Mouse (Mus musculus) c-Kit-positive CD71-positive TER-119-negative erythroid progenitor cells, embryonic 14.5 days (primary cell): ENCODE data around the gene Kif18b.

Experiments used
- DNase-seq: peaks from one replicate; pipeline ENCODE4 v3.0.0-alpha.2; 2013; ENCODE audit warnings: low read depth

The Kif18b gene

DNA sequence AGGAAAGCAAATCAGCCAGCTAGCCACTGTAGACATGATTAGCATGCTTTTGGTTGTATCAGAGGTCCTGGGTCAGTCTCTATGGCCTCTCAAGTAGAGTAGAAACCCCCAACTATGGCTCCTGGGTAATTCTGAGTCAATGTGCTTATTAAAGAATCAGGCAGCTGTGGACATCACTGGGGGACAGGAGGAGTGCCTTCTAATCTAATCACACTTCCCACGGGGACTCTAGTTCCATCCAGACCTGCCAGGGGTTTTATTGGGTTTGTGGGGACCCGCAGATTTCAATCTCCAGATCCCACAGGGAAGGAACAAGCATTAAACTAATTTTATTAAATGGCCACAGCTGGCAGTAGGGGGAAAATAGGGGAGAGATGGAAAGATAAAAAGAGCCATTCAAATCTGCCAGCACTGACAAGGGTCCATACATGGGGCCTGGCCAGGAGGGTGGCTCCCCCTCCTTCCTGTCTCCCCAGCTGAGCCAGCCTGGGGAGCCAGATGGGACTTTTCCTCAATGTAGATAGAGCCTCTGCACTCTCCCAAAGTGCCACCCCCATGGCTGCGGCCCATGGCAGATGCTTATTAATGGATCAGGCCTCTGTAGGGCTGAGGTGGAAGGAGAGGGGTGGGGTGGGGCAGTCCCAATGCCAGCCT is 12.7 kb upstream of the Kif18b start:
- no peak for DNase-seq

DNA sequence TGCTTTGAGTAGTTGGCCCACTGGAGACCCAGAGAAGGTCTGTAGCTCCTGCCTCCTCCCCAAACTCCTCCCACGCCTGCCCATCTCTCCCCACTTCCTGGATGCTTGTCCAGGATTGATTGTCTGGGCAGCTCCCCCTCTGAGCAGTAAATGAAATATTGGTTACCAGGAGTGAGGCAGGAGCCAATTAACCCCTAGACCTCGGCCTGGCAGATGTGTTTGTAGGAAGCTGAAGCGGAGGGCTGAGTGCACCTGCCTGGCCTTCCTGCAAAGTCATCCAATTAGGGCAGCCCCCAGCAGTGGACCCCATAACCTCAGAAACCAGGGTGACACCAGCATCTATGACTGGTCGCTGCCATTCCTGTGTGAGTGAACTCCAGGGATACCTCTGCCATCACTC is 11.3 kb upstream of the Kif18b start:
- no peak for DNase-seq

DNA sequence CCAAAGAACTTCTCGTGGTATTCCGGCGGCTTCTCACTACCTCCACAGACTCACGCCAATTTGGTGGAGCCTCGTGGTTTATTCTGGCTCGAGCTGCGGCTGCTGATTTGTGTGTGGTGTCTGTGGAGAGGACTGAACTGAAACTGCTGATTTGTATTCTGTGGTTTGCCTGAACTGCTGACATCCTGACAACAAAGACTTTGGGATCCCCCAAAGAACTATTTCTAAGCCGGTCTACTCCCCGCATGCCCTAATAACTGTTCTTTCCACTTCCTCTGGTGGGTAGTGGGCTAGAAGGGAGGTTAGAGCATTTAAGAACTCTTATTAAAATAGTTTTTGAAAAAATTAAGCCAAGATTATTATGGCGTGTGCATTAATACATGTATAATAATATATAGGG is 5.7 kb upstream of the Kif18b start:
- DNase-seq = no peak

DNA sequence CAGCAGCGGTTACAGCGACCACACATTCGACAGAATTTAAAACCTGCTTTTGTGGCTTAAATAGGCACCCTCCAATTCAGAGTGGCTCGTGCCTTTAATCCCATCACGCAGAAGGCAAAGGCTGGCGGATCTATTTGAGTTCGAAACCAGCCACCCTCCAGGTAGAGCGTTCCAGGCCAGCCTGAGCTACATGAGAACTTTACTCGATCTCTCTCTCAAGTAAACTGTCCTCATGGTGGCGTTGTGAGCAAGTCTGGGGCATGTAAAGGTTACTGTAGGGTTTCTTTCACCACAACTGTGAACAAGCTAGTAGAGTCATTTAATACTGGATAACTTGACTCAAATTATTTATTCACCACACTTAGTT is 410 bp upstream of the Kif18b start:
- DNase-seq = peak; percentile 66

DNA sequence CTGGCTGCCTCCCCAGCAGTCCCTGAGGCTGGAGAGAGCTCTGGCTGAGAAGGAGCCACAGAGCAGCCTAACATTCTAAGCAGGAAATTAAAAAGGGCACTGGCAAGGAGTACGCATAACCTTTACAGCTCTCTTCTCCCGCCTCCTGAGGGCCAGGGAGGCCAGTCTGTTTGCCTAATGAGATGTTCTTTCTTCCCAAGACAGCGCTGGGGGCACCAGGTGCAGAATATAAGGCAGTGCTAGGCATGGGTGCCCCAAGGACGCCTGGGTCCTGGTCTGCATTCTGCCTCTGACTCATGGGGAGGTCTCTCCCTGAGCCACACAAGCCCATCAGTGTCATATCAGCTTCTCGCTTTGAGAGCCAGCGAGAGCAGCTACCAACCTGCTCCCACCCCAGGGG is 3.4 kb downstream of the Kif18b start:
- DNase-seq = no peak

DNA sequence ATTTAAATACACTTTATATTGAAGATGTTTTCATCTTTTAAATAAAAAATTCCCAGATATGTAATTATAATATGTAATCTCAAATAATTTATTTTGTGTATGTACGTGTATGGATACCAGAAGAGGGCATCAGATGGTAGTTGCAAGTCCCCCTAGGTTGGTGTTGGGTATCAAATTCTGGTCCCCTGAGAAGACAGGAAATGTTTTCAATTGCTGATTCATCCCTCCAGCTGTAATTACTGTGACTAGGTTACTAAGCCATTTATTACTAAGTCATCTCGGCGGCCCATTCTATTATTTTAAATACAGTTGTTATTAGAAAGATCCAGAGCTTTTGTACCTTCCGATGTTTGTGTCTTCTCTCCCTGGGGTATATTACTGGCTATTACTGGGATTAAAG is 6.8 kb downstream of the Kif18b start:
- DNase-seq = no peak

DNA sequence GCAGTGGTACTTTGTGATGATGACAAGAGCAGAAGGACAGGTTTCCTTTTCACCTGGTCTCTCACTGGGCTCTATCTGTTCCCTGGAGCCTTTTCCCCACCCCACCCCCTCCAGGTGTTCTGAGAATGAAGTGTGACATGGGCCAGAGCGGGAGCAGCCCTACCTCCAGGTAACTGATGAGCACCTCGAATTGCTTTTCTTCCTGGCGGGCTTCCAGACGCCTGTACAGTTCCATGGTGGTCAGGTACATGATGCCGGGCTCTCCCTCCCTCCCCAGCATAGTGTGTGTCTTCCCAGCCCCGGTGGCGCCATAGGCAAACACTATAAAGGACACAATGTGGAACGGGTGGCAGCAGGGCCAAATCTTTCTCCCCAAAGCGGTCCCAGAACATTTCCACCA is 9.5 kb downstream of the Kif18b start:
- no peak for DNase-seq

DNA sequence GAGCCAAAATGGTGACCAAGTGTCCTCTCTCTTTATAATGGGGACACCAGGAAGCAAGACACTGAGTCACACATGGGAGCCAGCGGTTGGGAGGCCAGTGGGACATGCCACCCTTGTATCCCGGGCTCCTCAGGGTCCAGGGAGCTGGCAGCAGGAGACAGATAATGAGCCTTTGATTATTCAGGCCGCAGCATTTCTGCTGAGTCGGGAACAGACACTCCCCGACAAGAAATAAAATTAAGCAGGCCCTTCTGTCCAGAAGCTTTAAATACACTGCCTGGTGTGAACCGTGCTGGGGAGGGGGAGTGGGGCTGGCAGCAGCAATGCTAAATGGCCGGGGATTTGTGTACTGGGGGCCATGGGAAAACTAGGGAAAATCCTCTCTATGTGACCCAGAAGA is 13.5 kb downstream of the Kif18b start:
- DNase-seq = no peak

DNA sequence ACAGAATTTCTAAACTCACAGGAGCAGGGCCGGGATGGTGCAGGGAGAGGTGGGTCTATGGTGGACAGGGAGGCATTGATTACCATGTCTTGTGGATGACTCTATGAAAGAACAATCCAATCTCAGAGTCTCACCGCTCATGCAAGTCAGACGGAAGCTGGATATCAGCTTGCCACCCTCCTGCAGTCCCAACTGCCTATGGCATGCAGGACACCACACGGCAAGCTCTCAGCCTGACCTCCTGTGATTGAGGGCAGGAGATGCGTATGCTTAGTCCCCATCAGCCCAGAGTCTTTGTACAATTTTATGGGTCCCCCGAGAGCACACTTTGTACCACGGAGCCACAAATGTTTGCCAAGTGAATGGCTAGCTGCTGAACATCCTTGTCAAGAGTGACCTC is 21.3 kb downstream of the Kif18b start:
- no peak for DNase-seq

DNA sequence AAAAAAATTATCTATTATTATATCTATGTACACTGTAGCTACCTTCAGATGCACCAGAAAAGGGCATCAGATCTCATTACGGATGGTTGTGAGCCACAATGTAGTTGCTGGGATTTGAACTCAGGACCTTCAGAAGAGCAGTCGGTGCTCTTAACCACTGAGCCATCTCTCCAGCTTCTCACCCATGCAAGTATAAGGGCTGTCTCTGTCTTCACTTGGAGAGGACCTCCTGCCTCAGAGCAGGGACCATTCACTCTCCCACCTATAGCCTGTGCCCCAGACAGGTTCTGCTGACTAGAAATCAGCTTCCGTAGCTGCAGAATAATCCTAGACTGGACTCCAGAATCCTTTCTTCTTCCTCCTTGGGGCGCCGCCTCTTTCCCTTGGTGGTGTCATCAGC is 22.8 kb downstream of the Kif18b start:
- no peak for DNase-seq

DNA sequence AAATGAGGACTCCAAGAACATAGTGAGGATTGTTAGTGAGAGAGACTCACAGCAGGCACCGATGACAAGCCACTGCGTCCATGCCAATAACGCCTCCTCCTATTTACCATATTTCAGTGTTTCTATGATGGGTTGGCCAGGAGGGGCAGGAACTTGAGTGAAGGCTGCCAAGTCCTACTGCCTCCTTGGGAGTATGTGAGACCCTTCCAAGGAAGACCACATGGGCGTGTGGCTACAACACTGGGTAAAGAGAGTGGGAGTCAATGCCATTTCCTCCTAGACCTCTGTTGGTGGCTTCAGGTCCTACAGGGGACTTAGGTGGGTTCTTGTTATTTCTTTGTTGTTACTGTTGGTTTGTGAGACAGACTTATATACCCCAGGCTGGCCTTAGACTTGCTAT is 23.7 kb downstream of the Kif18b start:
- DNase-seq = no peak

DNA sequence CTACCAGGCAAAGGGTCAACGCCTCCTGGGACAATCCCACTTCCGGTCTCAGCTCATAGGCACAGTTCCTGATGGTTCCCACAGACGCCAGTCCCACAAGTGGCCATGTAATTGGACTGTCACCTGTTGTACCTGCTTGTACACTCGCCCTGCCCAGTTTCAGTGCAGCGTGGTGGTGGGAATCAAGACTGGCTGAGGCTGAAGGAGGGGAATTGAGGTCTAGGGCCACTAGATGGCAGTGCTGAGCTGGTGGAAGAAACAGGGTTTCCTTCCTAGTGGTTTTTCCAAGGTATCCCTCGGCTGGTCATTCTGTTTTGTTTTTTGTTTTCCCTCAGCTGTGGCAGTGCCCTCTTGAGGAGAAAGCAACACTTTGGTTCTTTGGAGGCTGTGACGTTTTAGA is 24.2 kb downstream of the Kif18b start, which contains the start of gene Gfap:
Gfap (minus strand) TSS at position 150 of the 400 bp plus-strand sequence.
- peak; percentile 66 for DNase-seq

DNA sequence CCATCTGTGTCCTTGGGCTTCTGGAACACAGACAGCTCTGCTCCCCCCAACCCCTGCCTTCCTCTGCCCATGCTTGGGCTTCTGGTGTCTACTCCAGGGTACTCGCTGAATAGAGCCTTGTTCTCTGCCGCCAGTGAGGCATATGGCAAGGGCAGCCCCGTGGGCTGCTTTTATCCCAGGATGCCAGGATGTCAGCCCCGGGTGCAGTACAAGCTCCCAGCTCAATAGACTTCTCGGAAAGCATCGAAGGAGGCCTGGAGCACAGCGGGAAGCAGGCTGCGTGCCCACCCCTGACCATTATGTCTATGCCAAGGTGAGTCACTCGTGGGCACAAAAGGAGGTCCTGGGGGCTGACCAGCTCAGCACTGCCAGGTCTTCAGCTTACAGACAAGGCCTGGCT is 26.5 kb downstream of the Kif18b start:
- no peak for DNase-seq

DNA sequence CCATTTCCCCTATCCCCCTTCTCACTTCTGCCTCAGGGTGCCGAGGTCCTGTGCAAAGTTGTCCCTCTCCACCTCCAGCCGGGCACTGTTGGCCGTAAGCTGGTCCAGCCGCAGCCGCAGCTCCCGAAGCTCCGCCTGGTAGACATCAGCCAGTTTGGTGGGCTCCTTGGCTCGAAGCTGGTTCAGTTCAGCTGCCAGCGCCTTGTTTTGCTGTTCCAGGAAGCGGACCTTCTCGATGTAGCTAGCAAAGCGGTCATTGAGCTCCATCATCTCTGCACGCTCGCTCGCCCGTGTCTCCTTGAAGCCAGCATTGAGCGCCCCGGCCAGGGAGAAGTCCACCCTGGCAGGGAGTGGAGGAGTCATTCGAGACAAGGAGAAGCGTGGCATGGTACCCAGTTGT is 28.3 kb downstream of the Kif18b start:
- DNase-seq = no peak

DNA sequence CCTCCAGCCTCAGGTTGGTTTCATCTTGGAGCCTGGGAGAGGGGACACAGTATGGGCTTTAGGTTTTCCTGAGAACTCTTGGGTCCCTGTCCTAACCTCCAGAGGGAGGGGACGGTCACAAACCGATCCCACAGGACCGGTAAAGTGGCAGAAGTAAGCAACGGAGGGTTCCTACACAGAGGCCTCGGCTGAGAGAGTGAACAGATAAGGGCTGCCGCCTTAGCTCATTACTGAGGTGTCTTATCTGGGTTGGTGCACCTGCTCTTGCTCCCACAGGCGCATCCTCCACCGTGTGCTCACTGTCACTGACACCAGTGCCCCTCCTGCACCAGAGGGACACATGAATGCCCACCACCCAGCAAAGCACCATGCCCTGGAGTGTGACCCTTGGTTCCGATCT is 29.1 kb downstream of the Kif18b start:
- peak; percentile 69 for DNase-seq

DNA sequence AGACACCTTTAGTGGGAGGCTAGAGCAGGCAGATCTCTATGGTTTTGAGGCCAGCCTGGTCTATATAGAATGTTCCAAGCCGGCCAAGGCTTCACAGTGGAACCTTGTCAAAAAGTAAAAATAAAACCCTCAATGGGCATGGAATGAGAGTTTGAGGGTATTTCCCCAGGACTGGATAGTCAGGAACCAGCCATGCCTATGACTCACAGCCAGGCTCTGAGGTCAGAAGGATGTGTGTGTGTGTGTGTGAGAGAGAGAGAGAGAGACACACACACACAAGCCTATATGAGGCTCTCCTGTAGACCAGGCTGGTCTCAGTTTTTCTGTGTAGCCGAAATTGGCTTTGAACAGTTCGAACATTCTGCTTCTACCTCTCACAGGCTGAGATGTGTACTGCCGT is 30.2 kb downstream of the Kif18b start:
- no peak for DNase-seq

DNA sequence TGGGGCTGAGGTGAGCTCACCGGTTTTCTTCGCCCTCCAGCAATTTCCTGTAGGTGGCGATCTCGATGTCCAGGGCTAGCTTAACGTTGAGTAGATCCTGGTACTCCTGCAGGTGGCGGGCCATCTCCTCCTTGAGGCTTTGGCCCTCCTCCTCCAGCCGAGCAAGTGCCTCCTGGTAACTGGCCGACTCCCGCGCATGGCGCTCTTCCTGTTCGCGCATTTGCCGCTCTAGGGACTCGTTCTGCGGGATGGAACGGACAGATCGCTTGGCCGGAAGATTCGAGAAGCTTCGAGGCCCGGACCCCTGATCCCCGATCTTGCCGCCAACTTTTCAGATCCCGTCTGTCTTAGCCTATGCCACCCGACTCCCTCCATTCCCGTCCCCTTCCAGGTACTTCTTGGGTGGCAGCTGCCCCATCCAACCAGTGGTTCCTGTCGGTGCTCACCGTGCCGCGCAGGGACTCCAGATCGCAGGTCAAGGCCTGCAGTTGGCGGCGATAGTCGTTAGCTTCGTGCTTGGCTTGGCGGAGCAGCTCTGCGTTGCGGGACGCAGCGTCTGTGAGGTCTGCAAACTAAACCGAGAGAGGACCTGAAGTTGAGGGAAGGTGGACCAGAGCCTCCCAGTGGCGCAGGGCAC is 31.8 kb downstream of the Kif18b start:
- DNase-seq = peak; percentile 79

DNA sequence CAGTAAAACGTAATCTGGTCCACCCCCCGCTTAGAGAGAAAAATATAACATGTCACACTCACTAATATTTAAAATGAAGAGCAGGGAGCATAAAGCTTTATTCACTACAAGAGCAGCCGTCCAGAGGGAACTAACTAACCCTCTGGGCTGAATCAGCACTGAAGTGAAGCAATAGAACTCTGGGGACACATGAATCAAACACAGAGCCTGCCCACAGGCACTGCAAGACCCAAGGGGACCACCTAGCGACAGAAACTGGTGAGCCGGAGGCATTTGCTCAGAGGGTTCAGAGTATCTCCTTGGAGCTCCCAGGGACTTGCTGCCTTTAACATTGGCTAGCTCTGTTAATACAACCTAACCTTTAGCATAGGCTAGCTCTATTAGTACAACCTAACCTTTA is 34.8 kb downstream of the Kif18b start:
- no peak for DNase-seq

DNA sequence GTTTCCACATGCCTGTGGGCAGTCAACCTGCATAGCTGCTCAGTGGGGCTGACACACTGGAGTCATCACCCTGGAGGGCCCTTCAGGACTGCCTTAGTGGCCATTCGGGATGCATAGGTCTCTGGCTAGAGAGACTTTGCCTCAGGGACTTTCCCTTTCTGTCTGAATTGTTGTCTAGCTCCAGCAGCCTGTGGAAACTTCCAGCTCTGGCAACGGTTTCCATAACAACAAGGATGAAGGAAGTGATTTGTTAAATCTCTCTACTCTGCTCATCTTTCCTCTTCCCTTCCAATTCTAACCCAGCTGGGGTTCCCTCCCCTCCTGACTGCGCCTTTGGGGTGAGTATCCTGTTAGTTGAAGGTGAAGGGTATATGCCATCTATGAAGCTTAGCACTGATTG is 36.8 kb downstream of the Kif18b start:
- no peak for DNase-seq

DNA sequence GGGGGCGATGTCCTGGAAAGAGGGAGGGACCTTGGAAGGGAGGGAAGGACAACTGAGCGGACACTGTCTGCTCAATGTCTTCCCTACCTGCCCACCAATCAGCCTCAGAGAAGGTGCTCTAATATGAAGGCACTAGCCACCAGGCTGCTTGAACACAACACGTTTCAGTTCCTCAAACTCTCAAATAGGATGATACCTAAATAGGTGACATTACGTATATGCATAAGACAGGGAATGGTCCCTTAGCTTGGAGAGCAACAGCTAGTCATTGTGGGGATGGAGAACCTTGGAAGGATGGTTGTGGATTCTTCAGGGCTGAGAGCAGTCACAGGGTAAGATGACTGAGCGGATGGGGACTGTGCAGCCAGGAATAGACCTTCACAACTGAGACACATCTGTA is 37.5 kb downstream of the Kif18b start:
- DNase-seq = no peak

DNA sequence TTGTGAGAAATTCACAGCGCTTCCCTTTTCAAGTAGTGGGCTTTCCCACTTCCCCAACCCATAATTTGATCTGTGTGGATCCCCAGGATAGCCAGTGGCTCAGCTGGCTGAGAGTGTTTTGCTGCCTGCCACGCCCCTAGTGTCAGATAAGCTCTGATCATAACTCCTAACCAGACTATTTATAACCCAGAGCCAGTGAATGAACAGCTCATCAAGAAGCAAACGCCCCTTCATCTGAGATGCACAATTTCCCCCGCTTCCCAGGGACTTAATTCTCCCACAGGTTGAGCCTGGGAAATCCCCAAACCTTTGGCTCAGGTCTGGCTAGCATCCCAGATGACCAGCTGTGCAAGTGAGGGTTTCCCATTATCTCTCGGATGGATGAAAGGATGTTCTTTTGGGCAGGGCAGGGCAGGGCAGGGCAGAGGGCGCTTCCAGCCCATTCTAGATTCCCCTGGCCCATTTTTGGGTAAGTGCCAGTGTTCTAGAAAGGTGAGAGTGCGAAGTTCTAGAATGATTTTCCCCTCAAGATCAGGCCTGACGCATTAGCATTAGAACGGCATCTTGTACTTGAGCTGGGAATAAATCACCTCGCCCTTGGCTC is 40.2 kb downstream of the Kif18b start, which contains the start of gene Fam187a:
Fam187a (plus strand) TSS at position 554 of the 604 bp plus-strand sequence.
- DNase-seq = no peak

DNA sequence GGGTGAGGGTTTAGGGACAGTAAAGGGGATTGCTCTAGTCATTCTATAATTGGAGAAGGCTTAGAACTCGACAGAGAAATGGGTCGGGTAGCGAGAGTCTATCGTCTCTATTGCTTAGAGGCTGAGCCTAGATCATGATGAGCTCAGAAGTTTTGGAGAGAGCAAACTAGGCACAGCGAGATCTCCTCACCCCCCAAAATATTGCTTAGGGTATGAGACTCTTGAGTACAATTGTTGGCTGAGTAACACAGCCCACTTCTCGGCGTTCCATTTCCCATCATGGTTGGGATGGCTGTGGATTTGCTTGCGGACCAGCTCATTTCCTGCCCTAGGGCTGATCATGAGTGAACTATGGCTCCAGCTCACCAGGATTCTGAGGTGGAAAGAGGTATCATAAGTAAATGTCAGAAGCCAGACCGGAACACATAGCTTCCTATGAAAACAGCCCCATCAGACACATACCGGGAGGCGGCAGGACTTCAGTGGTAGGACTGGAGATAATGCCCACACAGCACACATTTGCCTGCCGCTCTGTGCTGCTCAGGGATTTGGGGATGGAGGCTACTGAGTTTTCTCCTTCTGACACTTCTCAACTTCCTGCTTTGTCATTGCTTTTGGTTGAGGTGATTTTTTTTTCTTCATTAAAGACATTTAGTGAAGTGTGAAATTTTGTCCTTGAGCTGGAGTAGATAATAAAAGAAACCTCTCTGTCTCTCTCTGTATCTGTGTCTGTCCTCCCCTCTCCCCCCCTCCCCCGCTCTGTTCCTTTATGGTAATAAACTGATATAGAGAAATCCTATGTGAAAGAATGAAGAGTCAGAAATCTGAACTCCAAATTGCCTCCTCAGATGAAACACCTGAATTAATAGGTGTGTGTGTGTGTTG is 43.4 kb downstream of the Kif18b start:
- no peak for DNase-seq
